Mouse (Mus musculus): ENCODE measurements around the gene Cadm2.

DNA sequence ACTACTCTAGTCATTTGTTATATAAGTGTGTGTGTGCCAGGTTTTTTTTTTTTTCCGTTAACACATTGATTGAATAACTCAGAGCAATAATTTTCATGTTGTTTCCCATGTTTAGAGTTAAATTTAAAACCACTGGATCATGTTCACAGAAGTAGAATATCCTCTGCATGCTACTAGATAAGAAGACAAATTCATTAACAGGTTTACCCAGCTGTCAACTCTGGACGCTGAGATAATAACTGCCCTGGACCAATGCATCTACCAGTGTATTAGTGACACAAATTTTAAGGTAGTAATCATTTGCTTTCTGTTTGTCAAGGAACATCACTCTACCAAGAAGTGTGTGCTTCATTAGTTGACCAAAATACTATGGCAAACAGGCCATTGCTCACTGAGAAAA lies 253.0 kb downstream of the Cadm2 start:
- TF ChIP-seq CTCF (IDR thresholded peaks at IDR 0.05; ENCODE audit: low read depth, low read length) (no peak), POLR2A (IDR thresholded peaks at IDR 0.05; ENCODE audit: extremely low read depth, insufficient read depth, low read length) (no peak)
